Mouse (Mus musculus): ENCODE data around the gene Aqr.

The Aqr gene

DNA sequence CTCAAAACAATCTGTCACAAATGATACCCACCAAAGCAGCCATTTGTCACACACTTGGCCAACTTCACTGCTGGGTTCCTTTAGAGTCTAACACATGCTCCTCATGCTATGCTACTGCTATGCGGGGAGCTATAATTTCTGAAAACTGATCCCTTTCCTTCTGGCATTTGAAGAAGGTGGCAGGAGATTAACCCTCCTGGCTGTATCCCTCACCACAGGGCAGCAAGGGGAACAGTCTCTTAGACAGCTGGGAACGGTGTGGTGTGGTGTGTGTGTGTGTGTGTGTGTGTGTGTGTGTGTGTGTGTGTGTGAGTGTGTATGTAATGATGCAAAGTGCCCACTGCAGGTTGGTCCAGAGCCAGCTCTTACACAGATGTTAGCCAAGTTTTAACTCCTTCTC lies 51.0 kb downstream of the Aqr start:
- DNase-seq (ENCODE audit: low read depth), result no peak

DNA sequence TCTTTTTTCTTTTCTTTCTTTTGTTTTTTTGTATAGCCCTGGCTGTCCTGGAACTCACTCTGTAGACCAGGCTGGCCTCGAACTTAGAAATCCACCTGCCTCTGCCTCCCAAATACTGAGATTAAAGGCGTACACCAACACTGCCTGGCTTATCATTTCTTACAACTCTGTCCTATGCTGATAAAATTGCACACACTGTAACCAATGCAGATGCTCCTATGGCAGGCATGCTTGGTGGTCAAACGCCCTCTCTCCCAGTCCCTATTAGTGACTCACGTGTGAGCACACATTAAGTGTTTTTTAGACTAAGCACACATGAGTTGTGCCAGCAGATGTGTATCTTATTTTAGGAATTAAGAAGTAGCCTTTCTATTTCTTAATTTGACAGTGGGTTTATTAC lies 53.5 kb downstream of the Aqr start:
- DNase-seq (ENCODE audit: low read depth), result no peak

DNA sequence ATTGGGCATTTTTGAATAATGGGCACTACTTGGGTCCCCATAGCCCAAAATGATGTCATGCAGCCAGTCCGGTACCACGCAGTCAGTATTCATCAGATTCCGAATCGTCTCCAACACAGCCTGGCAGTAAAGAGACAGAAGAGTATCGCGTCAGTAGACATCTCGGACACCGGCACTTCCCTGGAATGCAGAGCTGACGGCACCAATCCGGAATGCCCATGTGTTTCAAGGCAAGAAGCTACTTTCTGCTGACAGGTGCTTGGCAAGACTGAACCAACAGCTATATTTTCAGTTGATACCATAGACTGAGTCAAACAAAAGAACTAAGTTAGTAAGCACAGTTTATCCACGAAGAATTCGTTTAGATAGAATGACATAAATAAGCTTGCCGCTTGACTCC lies 56.2 kb downstream of the Aqr start:
- DNase-seq (ENCODE audit: low read depth), result no peak

DNA sequence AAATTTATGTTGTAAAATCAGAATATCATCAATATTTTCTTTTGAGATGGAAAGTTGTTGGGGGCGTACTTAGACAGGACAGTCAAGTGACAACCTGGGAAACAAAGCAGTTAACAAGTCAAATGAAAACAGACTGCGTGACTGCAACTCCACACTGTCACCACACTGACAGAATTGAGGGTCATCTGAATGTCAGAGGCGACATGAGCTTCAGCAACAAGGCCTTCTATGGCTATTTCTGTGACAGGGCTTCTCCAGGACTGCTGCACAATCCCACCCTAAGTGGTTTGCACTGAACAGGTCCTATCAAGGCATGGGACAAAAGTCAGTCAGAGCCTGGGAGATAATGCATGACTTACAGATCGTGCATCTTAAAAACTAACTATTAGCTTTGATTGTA lies 63.5 kb downstream of the Aqr start:
- DNase-seq (ENCODE audit: low read depth), result no peak

DNA sequence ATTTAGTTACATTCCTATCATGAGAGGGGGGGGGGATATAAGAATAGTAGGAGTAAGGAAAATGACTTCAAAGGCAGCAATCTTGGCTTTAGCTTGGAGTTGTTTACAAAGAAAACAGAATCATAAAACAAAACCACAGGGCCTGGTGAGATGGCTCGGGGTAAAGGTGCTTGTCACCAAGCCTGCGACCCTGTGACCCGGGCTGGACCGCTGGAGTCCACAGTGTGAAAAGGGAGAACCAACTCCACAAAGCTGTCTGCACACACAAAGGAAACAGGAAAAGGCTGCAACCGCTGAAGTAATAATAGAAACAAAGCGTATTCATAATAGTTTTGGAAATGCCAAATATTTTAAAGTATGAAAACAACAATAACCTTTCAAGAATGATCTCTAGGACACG lies 67.4 kb downstream of the Aqr start:
- no peak for DNase-seq (ENCODE audit: low read depth)

GRCm38 (mm10) chr2:114117665-114118064 lies 69.2 kb downstream of the Aqr start:
- no peak for DNase-seq (ENCODE audit: low read depth)

- DNase-seq (ENCODE audit: low read depth), result no peak
Measured at GRCm38 (mm10) chr2:114117235-114117634, 69.6 kb downstream of the Aqr start.

- no peak for DNase-seq (ENCODE audit: low read depth)
Measured at GRCm38 (mm10) chr2:114115563-114115962, 71.3 kb downstream of the Aqr start.

- DNase-seq (ENCODE audit: low read depth), result no peak
Measured at GRCm38 (mm10) chr2:114107288-114108278, 79.2 kb downstream of the Aqr start.

DNA sequence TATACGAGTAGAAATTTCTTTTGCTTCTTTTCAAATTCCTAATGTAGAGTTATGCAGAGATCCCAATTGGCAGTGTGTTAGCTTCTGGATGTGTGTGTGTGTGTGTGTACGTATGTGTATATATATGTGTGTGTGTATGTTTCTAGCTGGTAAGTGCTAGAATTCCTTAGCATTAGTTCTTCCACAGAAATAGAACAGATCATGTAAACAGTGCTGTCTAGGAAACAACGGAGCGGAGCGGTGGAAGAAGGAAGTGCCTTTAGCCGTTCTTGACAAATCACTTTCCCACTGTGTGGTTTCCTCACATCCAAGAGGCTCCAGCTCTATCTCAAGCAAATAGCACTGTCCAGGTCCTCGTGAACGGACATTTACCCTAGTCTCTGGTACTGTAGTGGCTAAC lies 80.4 kb downstream of the Aqr start:
- DNase-seq (ENCODE audit: low read depth), result no peak

DNA sequence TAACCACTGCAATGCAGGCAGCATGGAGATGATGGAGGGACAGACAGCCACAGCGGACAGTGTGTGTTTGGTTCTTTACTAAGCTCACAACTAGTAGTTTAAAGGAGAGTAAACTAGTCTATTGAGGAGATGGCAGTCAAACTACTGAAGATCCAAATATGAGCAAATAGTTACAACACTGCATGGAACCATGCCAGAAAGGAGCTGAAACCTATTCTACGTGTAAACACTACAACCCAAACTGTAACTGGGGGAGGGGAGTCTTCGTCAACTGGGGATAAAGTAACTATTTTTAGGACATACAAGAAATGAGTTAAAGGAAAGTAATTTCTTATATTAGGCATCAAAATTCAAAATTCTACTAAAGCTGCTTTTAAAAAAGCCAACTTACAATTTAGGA lies 84.4 kb downstream of the Aqr start:
- DNase-seq (ENCODE audit: low read depth), result no peak

DNA sequence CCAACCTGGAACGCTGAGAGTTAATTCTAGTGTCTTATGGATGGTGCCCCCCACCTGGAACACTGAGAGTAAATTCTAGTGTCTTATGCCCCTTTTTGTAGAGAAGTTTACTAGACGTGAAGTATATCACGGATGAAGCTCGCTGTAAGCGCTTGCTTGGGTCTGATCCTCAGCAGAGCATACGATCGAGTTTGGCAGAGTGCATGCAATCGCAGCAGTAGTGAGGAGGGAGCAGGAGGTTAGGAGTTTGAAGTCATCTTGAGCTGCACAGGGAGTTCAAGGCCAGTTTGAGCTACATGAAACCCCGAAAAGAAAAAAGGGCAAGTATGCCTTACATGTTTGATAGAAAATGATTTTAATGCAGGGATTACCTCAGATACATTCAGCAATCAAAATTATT lies 86.0 kb downstream of the Aqr start:
- no peak for DNase-seq (ENCODE audit: low read depth)

- no peak for DNase-seq (ENCODE audit: low read depth)
Measured at GRCm38 (mm10) chr2:114099816-114100215, 87.0 kb downstream of the Aqr start.

- DNase-seq (ENCODE audit: low read depth), result no peak
Measured at GRCm38 (mm10) chr2:114099109-114099508, 87.7 kb downstream of the Aqr start.

GRCm38 (mm10) chr2:114097627-114098026 lies 89.2 kb downstream of the Aqr start:
- DNase-seq (ENCODE audit: low read depth), result no peak

- no peak for DNase-seq (ENCODE audit: low read depth)
Measured at GRCm38 (mm10) chr2:114096570-114096969, 90.3 kb downstream of the Aqr start.

- DNase-seq (ENCODE audit: low read depth), result no peak
Measured at GRCm38 (mm10) chr2:114095348-114095747, 91.5 kb downstream of the Aqr start.

GRCm38 (mm10) chr2:114094696-114095095 lies 92.1 kb downstream of the Aqr start:
- DNase-seq (ENCODE audit: low read depth), result no peak

DNA sequence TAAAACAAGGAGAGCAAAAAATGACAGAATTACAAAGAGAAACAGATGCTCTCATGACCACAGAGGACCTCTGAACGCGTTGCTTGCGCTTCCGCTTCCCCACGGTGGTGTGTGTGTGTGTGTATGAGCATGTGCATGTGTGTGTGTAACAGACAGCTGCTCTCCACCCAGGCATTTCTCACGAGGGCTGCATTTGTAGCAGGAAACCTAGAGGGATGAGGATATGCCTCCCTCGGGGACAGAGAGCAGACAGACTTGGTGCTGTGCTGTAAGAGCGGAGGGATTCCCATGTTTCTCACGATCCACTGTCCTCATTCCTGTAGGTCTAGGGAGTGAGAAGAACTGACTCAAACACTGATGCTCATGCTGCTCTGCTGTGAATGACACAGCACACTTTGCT lies 93.2 kb downstream of the Aqr start:
- no peak for DNase-seq (ENCODE audit: low read depth)

DNA sequence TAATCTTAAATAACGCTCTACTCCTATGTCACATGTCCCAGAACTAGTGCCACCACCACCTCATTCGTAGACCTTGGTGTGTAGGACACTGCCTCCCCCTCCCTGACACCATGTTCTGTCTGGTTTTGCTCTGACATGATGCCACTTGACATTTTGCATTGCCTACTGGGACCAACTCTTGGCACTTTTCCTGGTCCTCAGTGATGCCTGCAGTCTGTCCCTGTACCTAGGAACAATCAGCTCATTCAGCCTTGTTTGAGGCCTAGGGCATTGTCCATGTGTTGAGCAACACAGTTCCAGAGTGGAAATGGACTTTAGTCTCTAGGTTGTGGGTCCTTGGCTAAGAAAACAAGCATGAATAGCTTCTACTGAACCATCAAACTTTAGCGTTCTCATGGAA lies 97.0 kb downstream of the Aqr start:
- DNase-seq (ENCODE audit: low read depth), result no peak

GRCm38 (mm10) chr2:114087271-114087670 lies 99.6 kb downstream of the Aqr start:
- peak; percentile 49 for DNase-seq (ENCODE audit: low read depth)

GRCm38 (mm10) chr2:114071876-114072275 lies 114.9 kb downstream of the Aqr start:
- DNase-seq (ENCODE audit: low read depth), result no peak

DNA sequence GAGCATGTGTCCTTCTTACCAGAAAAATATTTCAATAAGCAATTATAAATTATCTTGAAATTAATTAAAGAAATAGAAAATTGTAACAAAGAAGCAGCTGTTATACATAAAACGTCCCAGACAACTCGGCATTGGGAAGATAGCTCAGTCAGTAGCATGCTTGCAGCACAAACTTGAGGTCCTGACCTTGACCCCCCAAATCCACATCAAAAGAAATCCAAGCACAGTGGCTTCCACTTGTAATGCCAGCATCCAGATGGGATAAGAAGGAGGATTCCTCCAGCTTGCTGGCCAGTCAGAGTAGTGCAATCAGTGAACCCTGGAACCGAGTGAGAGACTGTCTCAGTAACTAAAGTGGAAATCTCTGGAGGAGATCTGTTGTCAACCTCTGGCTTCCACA lies 120.6 kb downstream of the Aqr start:
- DNase-seq (ENCODE audit: low read depth), result no peak

DNA sequence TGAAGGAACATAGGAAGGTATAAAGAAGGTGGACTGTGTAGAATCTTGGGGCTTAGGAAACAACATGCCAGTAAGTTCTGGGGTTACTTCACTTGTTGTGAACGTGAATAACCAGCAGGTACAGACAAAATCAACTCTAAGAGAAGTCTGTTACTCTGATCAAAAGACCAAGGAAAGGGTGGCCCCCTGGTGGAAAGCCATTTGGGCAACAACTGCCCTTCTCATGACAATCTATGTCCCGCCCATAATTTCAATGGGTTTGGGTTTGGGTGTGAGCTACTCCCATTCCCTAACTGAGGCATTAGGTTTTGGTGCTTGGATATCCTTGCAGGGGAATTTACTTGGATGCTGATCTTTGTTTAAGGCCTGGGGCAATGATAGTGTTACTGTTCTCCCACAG lies 122.8 kb downstream of the Aqr start:
- DNase-seq (ENCODE audit: low read depth), result no peak

All from fibroblast of lung, adult 2 months (primary cell).